Mouse (Mus musculus) limb, embryonic 15.5 days (tissue): ENCODE data around the gene Btnl10. TPM values are rescaled to one million over a fixed set of nuclear protein-coding genes. Genes with fewer than 3 reads are reported as not detected.

Experiments
- ATAC-seq: fragments of 200-750 bp; cut with Nextera tagmentation; 2 replicates; pipeline ENCODE4 v1.8.0; 2017; ENCODE audit warnings: low read depth, moderate TSS enrichment; ENCODE audit not compliant: insufficient number of reproducible peaks, low FRiP score, low TSS enrichment
- H3K27ac ChIP-seq: fragments of 300-500 bp; sonication (generic); 2 replicates; pipeline ENCODE4 v1.5.1; 2015; ENCODE audit warnings: moderate library complexity, mild to moderate bottlenecking, inconsistent platforms
- H3K27me3 ChIP-seq: fragments of 300-500 bp; sonication (generic); 2 replicates; pipeline ENCODE4 v1.6.1; 2015; ENCODE audit warnings: inconsistent platforms
- H3K36me3 ChIP-seq: fragments of 300-500 bp; sonication (generic); 2 replicates; pipeline ENCODE4 v1.6.1; 2015; ENCODE audit warnings: inconsistent platforms
- H3K4me1 ChIP-seq: fragments of 300-500 bp; sonication (generic); 2 replicates; pipeline ENCODE4 v1.6.1; 2015; ENCODE audit warnings: inconsistent platforms
- H3K4me2 ChIP-seq: fragments of 300-500 bp; sonication (generic); 2 replicates; pipeline ENCODE4 v1.6.1; 2015; ENCODE audit warnings: mild to moderate bottlenecking, inconsistent platforms
- H3K4me3 ChIP-seq: fragments of 300-500 bp; sonication (generic); 2 replicates; pipeline ENCODE4 v1.5.1; 2015; ENCODE audit warnings: mild to moderate bottlenecking, inconsistent platforms
- H3K9ac ChIP-seq: fragments of 300-500 bp; sonication (generic); 2 replicates; pipeline ENCODE4 v1.6.1; 2015; ENCODE audit warnings: inconsistent platforms
- H3K9me3 ChIP-seq: fragments of 300-500 bp; sonication (generic); 2 replicates; pipeline ENCODE4 v1.6.1; 2016; ENCODE audit warnings: inconsistent platforms
- WGBS: fragments of 180-500 bp; shearing (Covaris S2); methylation state at CpG from one replicate; pipeline ENCODE4 v1.1.7; 2015; 5-methylcytosine and 5-hydroxymethylcytosine counted together
- polyA plus RNA-seq: library from polyadenylated mRNA; unstranded; fragments of >200 nt; fragmentation: Nextera tagmentation; extraction: Ambion mirVana; gene quantifications from 2 replicates; pipeline ENCODE4 v1.2.1, GENCODE M21; 2015

Btnl10 gene
- polyA plus RNA-seq, 1 experiment from 2014 or later, result 0.19 TPM

GRCm38 (mm10) chr11:58937909-58938308, 20.2 kb downstream of the Btnl10 start:
- peak overlapping the region; percentile 97 for H3K27ac ChIP-seq
- 1% methylated on average over 13 of the region's 13 CpGs for WGBS
- no peak for ATAC-seq

GRCm38 (mm10) chr11:58938322-58939087, 20.8 kb downstream of the Btnl10 start, which contains the start of gene Rnf187:
Gene Rnf187, minus strand, starts transcription at chr11:58938916.
- Histone ChIP-seq H3K9me3 (no peaks in the 10 kb centered on the region), H3K4me1 (peaks cover 18% of the 10 kb centered on the region), H3K4me2 (peak within 1 kb of the TSS; percentile 78), H3K27me3 (no peaks in the 10 kb centered on the region), H3K9ac (peak within 1 kb of the TSS; percentile 96), H3K36me3 (peaks cover 26% of the 10 kb centered on the region), H3K27ac (peak within 1 kb of the TSS; percentile 97), H3K4me3 (peak within 1 kb of the TSS; percentile 93)
- ATAC-seq, result peak; percentile 95
- under 1% methylated on average over 93 of the region's 95 CpGs for WGBS

More at GRCm38 (mm10) chr11:58937909-58938308, 20.2 kb downstream of the Btnl10 start:
- Histone ChIP-seq H3K4me1 (peaks cover 18% of the 10 kb centered on the region), H3K9ac (peak overlapping the region; percentile 96), H3K36me3 (peaks cover 32% of the 10 kb centered on the region), H3K4me3 (peak overlapping the region; percentile 93), H3K4me2 (peak overlapping the region; percentile 78), H3K9me3 (no peaks in the 10 kb centered on the region), H3K27me3 (no peaks in the 10 kb centered on the region)

GRCm38 (mm10) chr11:58939088-58939439, 21.4 kb downstream of the Btnl10 start:
- H3K27me3 ChIP-seq, result no peaks in the 10 kb centered on the region
- H3K4me3 ChIP-seq, result peak overlapping the region; percentile 93
- H3K4me2 ChIP-seq, result peak overlapping the region; percentile 78
- H3K9ac ChIP-seq, result peak overlapping the region; percentile 23; the same call in 1 of the 2 replicates
- H3K9me3 ChIP-seq, result no peaks in the 10 kb centered on the region
- peaks cover 21% of the 10 kb centered on the region for H3K36me3 ChIP-seq
- 18% methylated on average over 6 of the region's 6 CpGs for WGBS
- ATAC-seq, result no peak
- peak overlapping the region; percentile 97 for H3K27ac ChIP-seq
- peaks cover 18% of the 10 kb centered on the region for H3K4me1 ChIP-seq

- peaks cover 4% of the 10 kb centered on the region for H3K27me3 ChIP-seq
Measured at GRCm38 (mm10) chr11:58944136-58944535, 26.4 kb downstream of the Btnl10 start.

GRCm38 (mm10) chr11:58947306-58947705, 29.6 kb downstream of the Btnl10 start:
- Histone ChIP-seq H3K4me3 (no peak overlapping the region), H3K9ac (no peak overlapping the region), H3K27me3 (peaks cover 11% of the 10 kb centered on the region), H3K27ac (no peak overlapping the region), H3K4me2 (no peak overlapping the region; the same call in 1 of the 2 replicates), H3K36me3 (no peaks in the 10 kb centered on the region), H3K4me1 (peaks cover 14% of the 10 kb centered on the region; the same call in 1 of the 2 replicates), H3K9me3 (no peaks in the 10 kb centered on the region)
- WGBS, result 72% methylated on average over 3 of the region's 3 CpGs
- no peak for ATAC-seq

More at GRCm38 (mm10) chr11:58944136-58944535, 26.4 kb downstream of the Btnl10 start:
- WGBS, result 60% methylated on average over 5 of the region's 5 CpGs
- Histone ChIP-seq H3K9me3 (no peaks in the 10 kb centered on the region), H3K36me3 (no peaks in the 10 kb centered on the region), H3K4me1 (peaks cover 9% of the 10 kb centered on the region; the same call in 1 of the 2 replicates), H3K27ac (no peak overlapping the region), H3K4me2 (no peak overlapping the region), H3K9ac (no peak overlapping the region), H3K4me3 (no peak overlapping the region)
- no peak for ATAC-seq

- Histone ChIP-seq H3K27ac (peak overlapping the region; percentile 88), H3K27me3 (peaks cover 11% of the 10 kb centered on the region), H3K4me3 (peak overlapping the region; percentile 45), H3K9ac (no peak overlapping the region), H3K4me1 (peaks cover 15% of the 10 kb centered on the region), H3K9me3 (no peaks in the 10 kb centered on the region), H3K4me2 (peak overlapping the region; percentile 69), H3K36me3 (no peaks in the 10 kb centered on the region)
- 14% methylated on average over 23 of the region's 23 CpGs for WGBS
- ATAC-seq, result no peak
Measured at GRCm38 (mm10) chr11:58947798-58948528, 30.3 kb downstream of the Btnl10 start.

GRCm38 (mm10) chr11:58948542-58949479, 31.1 kb downstream of the Btnl10 start, which contains the start of gene Hist3h2ba:
Gene Hist3h2ba, plus strand, starts transcription at chr11:58948920.
- H3K9me3 ChIP-seq, result no peaks in the 10 kb centered on the region
- H3K27me3 ChIP-seq, result peaks cover 11% of the 10 kb centered on the region
- peak; percentile 84 for ATAC-seq
- peaks cover 22% of the 10 kb centered on the region for H3K4me1 ChIP-seq
- no peaks in the 10 kb centered on the region for H3K36me3 ChIP-seq
- H3K27ac ChIP-seq, result peak within 1 kb of the TSS; percentile 88
- peak within 1 kb of the TSS; percentile 45 for H3K4me3 ChIP-seq
- peak within 1 kb of the TSS; percentile 29; the same call in 1 of the 2 replicates for H3K9ac ChIP-seq
- under 1% methylated on average over 48 of the region's 48 CpGs for WGBS
- H3K4me2 ChIP-seq, result peak within 1 kb of the TSS; percentile 69

- ATAC-seq, result no peak
- peaks cover 23% of the 10 kb centered on the region for H3K4me1 ChIP-seq
- no peaks in the 10 kb centered on the region for H3K36me3 ChIP-seq
- H3K4me3 ChIP-seq, result peak overlapping the region; percentile 45
- H3K9me3 ChIP-seq, result no peaks in the 10 kb centered on the region
- peak overlapping the region; percentile 69 for H3K4me2 ChIP-seq
- peak overlapping the region; percentile 86 for H3K27ac ChIP-seq
- 0 out of 2 replicates have a peak overlapping the region, but pooled peaks have one; percentile 29 for H3K9ac ChIP-seq
- peaks cover 7% of the 10 kb centered on the region; the same call in 1 of the 2 replicates for H3K27me3 ChIP-seq
- 10% methylated on average over 20 of the region's 20 CpGs for WGBS
Measured at GRCm38 (mm10) chr11:58949480-58950431, 32.0 kb downstream of the Btnl10 start.

GRCm38 (mm10) chr11:58951210-58951609, 33.5 kb downstream of the Btnl10 start:
- Histone ChIP-seq H3K27me3 (peaks cover 7% of the 10 kb centered on the region; the same call in 1 of the 2 replicates), H3K9ac (no peak overlapping the region), H3K36me3 (no peaks in the 10 kb centered on the region), H3K4me1 (peaks cover 25% of the 10 kb centered on the region), H3K9me3 (no peaks in the 10 kb centered on the region), H3K4me3 (no peak overlapping the region), H3K27ac (no peak overlapping the region), H3K4me2 (no peak overlapping the region)
- 66% methylated on average over 5 of the region's 5 CpGs for WGBS
- ATAC-seq, result no peak
